Mouse (Mus musculus) megakaryocyte, adult 5-6 weeks (primary cell): Measurements from ENCODE around the gene Abcc4. TPM values are rescaled to one million over a fixed set of nuclear protein-coding genes. Genes with fewer than 3 reads are reported as not detected.

Source experiments
- ATAC-seq: 2 replicates; pipeline ENCODE4 v1.8.0; 2016; ENCODE audit warnings: mild to moderate bottlenecking, inconsistent platforms; ENCODE audit not compliant: poor library complexity, severe bottlenecking
- total RNA-seq, 2 experiments: library from RNA; stranded (forward) in 1 of 2; stranded (reverse) in 1 of 2; fragments of 153-499, 151-499 nt in 1 of 2; fragments of 221-1000, 200-1000 nt in 1 of 2; gene quantifications; 2 replicates each; pipeline versions ENCODE4 v1.2.3 to v1.2.4; 2015 to 2017

Abcc4 gene
- total RNA-seq, 2 experiments from 2014 or later, result 24.6 to 29.8 TPM

DNA sequence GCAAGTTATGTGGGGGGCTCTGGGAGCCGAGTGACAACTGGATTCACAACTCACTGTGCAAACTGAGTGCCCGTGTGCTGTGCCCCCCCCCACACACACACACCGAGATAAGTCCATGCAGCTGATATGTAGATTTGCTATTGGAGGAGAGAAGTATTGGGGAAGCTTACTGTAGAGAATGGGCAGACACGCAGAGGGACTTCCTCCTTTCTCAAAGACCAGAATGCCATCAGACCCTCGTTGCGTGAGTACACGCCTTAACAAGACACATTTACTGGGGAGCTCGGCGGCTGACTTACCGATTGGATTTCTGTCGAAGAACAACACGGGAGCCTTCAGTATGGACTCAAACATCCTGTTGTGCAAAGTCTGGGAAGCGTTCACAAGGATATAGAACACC lies 111.6 kb downstream of the Abcc4 start:
- peak; percentile 73 for ATAC-seq

DNA sequence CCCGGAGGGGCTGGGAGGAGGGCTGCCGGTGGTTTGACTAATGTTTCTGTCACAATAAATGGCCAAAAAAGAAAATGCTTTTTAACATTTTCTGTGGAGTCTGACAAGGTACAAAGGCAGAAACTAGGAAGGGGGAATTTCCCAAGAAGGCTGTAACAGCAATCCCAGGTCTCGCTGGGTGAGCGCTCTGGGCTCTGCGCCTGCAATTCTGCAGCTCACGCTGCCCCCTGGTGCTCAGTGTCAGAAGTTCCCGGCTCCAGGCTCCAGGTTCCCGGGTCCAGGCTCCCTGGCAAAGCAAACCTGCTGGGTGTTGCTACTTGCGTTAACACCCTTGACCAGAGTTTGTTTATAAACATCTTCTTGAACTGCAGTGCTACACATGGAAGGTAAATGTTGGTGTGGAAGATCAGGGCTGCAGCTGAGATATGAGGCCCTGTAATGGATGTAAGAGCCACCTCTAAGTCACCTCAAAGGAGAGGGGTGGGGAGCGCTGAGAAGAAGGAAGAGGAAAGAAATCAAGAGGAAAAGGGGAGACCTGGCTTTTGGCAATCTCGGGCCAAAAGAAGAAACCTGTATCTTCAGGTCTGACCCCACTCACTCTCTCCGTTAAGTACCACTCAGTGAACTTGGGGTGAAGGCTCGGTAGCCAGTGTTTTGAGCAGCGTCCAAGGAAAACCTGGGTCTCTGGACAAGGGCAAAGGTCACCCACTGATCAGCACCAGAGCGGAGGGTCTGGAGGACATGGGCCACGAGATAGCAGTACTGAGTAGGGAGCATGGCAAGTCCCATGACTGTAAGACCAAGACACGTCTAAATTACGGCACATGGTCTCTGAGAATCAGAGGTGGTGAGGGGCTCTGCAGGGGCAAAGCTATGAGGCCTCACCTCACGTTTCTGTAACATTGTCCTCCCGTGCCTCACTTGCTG lies 114.3 kb downstream of the Abcc4 start:
- peak; percentile 71 for ATAC-seq

DNA sequence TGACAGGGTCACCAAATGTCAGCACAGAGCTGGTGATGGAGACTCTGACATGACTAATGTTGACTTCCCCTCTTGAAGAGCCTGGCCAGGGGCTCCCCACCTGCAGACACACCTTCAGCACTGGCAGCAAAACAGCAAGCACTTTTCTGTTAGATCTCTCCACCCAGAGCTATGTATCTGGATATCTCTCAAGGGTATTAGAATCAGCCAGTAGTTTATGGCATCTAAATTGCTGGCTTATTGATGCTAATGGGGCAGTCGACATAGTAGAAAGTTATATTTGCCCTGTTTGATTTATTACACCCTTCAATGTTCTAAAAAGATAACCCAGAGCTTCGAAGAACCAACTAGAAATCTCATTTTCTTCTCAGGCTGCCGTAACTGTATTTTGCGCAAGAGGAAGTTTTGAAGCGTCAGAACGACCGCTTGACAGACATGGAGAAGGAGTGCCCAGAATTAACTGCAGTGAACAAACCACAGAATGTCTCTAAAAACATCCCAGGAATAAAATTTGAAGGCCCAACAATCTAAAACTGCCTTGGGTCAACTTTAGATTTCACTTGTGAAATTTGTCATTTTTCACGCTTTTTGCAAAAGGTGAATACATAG lies 123.6 kb downstream of the Abcc4 start:
- peak; percentile 53 for ATAC-seq

DNA sequence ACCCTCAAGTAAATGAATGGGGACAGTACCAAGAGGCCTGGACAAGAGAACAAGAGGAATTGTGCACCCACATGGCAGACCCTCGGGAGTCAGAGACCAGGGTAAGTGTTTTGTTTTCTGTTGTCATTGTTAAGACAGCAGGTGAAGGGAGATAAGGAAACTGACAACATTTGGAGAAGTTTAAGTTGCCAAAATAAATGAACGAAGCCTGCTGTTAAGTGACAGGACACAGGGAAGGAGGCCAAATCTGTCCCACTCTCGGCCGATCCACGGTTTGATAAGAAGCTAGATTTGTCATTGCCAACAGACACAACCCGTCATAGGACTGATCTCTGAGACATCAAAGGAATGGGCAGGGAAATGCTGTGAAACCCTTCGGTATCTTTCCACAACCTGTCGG lies 124.3 kb downstream of the Abcc4 start:
- no peak for ATAC-seq

DNA sequence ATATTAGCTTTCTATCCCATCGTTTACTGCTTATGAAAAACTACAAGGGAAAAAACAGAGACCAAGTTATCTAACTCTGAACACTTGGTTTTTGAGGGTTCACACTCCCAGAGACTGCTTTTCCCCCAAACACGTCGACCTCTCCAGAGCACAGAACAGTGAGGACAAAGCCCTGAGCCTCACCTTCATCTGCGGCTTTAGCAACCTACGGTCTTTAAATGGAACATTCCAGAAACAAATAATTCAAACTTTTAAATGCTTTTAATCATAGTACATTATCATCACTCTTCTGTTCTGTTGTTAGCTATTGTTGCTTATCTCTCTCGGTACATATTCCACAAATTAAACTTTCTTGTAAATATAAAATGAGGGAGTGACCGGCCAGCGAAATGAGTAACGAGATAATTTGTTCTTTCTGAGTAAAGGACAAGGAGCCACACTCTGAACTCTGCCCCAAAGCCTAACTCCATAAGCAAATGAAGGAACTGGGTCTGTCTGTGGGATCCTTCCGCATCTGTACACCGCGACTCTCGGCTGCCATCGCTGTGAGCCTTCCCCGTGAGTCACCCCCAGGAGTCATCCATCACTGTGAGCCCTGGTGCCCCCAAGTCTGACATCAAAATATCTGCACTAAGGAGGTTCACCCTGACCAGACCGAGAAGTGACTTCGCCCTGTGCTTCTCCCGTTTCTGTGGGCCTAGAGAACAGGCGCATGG lies 126.8 kb downstream of the Abcc4 start:
- no peak for ATAC-seq

DNA sequence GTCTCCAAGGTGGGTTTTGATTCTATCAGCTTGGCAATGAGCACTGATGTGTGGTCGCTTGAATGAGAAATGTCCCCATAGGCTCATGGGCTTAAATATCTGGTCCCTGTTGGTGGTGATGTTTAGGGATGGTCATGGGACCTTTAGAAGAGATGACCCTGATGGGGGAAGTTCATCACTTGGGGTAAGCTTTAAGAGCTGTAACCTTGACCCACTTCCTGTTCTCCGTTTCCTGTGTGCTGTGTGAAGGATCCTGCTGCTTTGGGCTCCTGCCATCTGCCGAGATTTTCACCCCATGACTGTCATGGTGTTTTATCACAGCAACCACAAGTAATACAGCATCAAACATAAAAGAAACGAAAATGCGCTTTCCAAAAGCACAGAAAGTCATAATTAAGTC lies 128.1 kb downstream of the Abcc4 start:
- ATAC-seq, result peak; percentile 69

DNA sequence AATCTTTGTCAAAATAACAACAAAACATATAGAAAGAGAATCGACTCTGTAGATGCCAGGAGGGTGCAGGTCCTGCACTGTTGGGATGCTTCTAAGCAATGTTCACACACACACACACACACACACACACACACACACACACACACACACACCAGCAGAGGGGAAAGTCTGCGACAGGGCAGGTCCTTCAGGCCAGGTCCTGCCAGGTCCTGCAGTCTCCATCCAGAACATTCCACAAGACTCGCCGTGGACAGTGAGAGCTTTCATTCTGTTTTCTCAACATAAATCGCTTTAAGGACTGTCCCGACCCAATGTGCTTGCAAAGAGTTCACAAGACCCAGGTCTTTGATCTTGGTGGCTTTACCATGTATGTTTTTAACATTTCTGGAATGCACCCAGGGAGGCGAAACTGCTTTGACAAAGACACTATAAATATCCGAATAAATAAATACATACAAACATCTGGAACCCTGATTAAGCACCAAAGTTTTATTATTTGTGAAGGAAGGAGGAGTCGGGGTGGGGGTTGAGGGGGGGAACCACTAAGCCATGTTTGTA lies 133.3 kb downstream of the Abcc4 start:
- no peak for ATAC-seq

DNA sequence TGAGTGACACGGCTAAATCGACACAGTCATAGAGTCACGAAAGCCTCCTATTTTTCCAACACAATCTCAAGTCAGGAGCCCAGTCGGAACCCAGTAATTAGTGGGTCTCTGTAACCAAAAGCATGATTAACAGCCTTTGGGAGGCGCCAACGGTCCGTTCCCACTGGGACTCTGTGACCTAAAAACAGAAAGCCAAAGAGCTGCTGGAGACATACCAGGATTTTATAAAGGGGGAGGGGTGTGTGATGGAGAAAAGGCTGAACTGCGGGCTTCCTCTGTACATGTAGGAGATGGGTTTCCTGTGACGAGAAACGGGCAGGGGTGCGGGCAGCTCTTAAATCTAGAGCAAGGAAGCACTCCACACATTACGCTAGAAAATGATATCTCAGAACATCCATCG lies 136.4 kb downstream of the Abcc4 start:
- no peak for ATAC-seq

DNA sequence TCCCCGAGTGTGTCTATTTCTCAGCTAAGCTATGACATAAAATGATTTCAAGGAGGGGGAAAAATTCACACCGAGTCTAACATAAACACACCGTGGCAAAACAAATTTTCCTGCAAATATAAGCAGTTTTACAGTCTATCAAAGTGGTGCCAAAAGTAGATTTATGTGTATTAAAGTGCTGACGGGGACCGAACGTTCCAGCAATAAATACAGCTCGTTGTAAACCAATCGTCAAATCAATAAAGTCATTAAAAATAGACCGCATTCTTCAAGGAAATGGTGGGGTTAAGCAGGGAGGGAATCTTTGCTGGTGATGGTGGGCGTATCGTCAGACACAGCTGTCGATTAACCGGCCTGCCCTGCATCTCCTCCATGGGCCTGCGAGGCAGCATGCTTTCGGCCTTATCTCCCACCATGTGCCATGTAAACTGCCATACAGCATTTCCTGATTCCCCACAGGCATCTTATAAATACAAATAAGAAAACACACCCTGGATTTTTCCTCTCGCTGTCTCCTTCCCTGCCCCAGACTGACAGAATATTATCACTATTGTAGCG lies 137.8 kb downstream of the Abcc4 start:
- no peak for ATAC-seq

DNA sequence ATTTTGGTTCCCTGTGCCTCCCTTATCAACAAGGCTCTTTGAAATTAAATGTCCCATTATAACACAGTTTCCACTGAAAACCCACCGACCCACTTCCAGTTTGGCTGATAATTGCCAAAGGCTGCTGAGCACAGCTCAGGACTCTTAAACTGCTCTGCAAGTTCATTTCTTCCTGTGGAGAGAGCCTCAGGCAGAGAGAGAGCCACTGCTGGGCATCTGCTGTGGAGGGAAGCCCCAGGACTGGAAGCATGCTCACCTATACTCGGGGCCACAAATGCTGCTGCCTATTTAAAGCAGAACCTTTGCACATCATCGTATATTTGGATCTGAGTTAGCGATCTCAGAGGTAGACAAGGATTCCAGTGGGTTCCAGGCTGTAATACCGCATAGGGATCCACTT lies 139.2 kb downstream of the Abcc4 start:
- no peak for ATAC-seq

DNA sequence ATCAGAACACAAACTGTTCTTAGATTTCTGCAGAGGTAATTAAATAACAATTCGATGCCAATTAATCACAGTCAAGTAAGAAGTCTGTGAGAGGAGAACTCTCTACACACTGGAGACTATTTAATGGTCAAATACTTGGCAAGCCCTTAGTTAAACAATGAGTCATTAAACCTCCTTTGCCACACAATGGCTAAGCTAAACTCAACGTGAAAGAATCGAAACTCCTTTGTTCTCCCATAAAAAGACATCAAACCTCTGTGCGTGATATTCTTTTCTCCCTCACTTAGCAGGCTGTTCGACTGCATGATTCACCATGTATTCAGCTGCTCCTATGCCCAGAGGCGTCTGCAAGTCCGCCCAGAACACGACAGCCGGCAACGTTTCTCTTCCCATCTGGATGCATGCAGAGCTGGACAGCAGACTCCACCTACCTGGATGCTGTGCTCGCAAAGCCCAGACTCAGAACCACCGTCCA lies 139.8 kb downstream of the Abcc4 start:
- no peak for ATAC-seq

DNA sequence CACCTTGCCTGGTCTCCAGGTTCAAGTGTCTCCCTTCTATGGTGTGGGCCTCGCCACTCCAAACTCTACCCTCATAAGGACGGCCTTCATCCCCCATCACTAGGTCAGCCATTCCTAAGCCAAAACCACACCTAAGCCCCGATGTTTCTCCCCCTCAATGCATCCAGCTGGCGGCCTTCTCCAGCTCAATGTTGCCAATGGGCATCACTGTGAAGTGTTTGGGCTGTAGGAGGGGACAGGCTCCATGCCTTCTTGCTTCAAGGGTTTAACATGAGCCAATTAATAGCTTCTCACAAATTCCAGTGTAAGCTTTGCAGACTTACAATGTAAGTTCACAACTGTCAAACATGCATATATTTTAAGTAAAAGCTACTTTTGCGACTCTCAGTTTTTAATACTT lies 140.3 kb downstream of the Abcc4 start:
- no peak; the same call in 1 of the 2 replicates for ATAC-seq

DNA sequence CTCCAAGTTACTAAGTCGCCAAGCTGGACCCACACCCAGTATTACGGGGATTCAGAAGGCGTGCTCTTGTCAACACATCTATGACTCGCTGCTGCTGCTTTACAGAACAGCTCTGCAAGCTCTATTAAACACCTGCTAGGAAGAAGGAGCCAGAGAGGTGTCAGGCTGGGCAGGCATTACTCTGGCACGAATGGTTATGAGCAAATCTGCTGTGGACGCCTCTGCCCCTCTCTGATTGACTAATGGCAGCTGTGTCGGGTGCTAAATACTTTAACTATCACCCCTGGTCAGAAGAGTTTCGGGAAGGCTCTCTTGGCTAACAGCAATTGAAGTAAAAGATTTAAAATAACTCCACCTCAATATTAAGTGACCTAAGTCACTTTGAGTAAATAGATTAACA lies 142.4 kb downstream of the Abcc4 start:
- ATAC-seq, result no peak

DNA sequence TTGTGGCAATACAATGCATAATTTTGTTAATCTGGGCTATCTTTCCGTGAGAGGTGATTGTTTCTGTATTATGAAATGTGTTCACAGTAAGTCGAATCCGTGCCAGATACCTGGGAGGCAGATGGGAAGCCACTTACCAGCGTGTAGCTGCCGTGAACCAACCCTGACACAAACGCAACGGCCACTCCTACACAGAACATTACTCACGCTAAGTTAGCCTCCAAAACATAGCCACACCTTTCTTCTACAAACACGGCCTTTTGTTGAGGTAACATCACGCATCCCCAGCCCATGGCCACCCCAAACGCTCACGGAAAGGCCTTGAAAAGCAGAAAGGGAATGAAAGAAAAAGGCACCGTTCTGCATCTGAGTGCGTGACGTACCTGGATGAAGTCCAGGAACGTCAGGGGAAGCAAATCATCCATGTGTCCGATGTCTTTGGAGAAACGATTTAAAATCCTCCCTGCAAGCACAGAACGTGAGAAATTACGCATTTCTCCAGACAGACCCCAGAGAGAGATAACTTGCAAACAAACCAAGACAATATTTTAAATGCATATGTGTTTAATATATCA lies 153.0 kb downstream of the Abcc4 start:
- ATAC-seq, result no peak

DNA sequence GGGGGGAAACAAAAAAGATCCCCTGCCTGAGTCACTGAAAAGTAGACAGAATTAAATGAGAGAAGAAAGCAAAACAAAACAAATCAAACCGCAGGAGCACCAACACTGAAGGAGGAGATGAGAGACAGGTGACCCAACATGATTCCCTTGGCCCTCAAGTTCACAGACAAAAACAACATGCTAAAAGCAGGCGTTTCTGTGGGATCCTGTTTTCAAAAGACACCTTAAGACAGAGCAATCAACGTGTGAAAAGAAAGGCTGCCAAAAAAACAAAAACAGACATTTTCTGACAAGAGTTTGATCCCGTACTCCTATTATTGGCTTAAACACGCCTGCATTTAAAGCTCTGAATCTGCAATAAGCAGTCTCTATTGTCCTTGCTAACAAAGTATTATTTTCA lies 153.6 kb downstream of the Abcc4 start:
- ATAC-seq, result no peak

DNA sequence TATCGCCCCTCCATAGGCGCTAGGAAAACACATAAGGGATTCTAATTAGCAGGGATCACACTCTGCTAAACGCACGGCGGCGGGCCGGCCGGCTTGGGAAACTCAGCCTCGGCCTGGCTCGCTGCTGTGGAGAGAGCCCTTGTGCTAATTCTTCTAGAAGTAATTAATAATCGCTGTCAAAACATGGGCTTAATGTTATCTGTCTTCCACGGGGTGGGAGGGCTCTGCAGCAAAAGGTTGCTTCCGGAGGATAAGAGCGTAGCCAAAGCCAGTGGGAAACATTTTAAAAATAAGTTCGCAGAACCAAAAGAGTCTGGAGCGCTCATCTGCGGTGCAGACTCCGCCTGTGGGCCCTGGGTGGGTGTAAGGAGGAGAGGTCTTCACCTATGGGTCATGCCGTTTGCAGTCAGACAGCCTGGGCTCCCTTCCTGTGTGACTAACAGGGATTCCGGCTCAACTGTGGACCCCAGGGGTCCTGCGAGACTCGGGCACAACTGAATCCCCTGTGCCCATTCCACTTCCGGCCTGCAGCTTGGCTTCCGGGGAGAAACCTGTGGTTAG lies 154.2 kb downstream of the Abcc4 start:
- ATAC-seq, result 0 out of 2 replicates have a peak, but pooled peaks have one; percentile 35

DNA sequence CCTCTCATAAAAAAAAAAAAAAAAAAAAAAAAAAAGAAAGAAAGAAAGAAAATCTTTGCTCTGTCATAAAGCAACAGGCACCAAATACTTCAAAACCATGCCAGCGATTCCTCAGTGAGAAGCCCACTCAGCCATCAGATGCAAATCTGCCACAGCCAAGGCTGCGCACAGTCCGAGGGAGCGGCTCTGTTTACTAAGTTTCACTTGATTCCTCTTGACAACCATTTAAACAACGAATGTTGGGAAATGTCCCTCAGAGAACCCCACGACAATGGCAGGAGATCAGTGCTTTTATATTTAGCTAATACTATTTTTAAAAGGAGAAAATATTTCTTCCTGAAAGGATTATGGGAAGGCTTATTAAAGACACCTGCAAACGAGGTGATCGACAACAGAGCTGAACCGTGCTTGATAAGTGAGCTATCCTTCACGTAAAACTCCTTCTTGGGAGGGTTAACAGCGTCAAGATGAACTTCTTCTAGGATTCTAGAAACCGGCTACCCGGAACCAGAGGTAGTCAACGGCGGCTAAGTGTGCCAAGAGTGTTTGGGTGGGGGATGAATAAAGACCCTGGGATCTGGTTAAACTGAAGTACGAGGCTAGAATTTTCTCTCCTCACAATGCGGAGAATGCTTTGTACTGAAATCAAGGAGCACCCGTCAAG lies 154.8 kb downstream of the Abcc4 start:
- no peak for ATAC-seq

DNA sequence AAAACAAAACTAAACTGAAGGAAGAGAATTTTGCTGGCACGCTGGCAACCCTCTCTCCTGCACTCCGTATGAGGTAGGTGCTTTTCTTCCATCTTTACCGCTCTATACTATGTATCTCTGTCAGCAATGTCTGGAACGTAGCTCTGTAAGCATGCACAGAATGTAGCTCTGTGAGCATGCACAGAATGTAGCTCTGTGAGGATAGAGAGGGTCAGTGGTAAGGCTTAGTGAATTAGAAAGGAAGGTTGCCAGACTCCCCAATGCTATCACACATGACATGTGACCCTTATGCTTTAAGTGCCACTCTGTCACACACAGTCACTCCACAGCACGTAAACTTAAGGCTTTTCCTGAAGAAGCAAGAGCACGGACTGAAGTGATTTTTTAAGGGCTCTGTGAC lies 161.5 kb downstream of the Abcc4 start:
- ATAC-seq, result no peak

DNA sequence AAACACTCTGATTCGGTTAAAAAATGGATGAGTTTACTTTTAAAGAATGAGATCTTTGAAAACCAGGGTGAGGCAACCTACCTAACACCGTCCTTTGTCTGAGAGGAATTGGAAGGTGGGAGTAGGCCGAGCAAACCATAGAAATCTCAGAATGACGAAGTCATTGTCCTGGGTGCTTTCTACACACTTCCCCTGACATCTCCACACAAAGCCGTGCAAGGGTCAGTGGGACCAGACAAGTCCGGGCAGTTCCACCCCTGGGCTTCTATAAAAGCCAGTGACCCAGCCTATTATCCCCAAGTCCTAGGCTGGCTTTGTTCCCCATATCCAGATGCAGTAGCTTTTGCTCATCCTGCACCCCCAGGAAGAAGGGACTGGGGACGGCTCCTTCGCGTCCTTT lies 163.1 kb downstream of the Abcc4 start:
- no peak for ATAC-seq

DNA sequence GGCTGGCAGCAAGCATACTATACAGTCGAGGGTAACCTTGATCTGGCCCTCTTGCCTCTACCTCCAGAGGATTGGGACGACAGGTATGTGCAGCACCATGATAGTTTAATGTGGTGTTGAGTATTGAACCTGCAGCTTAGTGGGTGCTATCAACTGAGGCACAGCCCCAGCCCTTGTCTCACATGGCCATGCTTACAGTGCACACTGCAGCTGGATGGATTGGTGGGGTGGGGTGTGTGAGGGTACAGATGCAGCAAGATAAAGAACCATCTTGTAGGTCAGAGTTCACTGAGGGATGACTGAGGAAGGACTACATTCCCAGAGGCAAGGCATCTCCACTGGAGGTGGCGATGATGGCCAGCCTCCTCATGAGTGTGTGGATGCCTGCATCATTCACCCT lies 174.5 kb downstream of the Abcc4 start:
- no peak for ATAC-seq
